Mouse (Mus musculus): ENCODE data around the gene Tspo2.
A peak's percentile ranks its signal among the peaks of the same experiment; 100 is the strongest.

The Tspo2 gene

GRCm38 (mm10) chr17:48419571-48419970 is 31.8 kb downstream of the Tspo2 start:
- no peak for ATAC-seq (ENCODE audit: insufficient number of reproducible peaks, low FRiP score, low TSS enrichment)

GRCm38 (mm10) chr17:48418781-48419180 is 32.5 kb downstream of the Tspo2 start:
- no peak for ATAC-seq (ENCODE audit: insufficient number of reproducible peaks, low FRiP score, low TSS enrichment)

GRCm38 (mm10) chr17:48418174-48418573 is 33.1 kb downstream of the Tspo2 start:
- ATAC-seq (ENCODE audit: insufficient number of reproducible peaks, low FRiP score, low TSS enrichment), result no peak

GRCm38 (mm10) chr17:48417521-48417920 is 33.8 kb downstream of the Tspo2 start:
- no peak for ATAC-seq (ENCODE audit: insufficient number of reproducible peaks, low FRiP score, low TSS enrichment)

- 0 out of 2 replicates have a peak, but pooled peaks have one; percentile 33 for ATAC-seq (ENCODE audit: insufficient number of reproducible peaks, low FRiP score, low TSS enrichment)
Measured at GRCm38 (mm10) chr17:48416425-48417195, 34.7 kb downstream of the Tspo2 start.

DNA sequence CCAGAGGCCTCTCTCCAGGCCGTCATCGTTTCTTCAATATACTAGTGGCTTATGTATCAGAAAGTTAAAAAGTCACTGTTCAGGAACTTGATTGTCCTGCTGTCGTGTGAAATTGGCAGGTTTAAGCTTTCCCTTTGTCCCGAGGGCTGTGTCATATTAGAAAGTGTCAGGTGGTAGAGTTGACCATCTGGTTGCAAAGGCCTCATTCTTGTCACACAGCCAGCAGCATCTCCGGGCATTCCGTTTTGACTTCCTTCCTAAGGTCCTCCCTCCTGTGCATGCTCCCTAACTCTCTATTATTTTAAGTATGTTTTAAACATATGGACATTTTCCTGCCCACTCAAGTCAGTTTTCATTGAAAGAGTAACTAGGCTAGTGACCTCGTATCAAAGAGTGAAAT is 35.3 kb downstream of the Tspo2 start:
- ATAC-seq (ENCODE audit: insufficient number of reproducible peaks, low FRiP score, low TSS enrichment), result peak; percentile 74

DNA sequence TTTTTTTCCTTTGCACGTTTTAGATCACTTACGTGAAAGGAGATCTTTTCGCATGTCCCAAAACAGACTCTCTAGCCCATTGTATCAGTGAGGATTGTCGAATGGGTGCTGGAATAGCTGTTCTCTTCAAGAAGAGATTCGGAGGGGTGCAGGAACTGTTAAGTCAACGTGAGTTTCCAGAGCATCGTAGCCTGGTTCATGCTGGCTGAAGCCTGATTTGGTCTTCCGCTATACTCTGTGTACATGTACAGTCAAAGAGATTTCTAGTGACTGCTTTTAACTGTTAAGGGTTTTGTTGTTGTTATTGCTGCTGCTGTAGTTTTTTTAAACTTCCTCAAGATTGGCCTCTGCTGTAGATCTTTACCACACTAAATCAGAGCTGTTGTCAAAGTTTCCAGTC is 40.1 kb downstream of the Tspo2 start:
- no peak for ATAC-seq (ENCODE audit: insufficient number of reproducible peaks, low FRiP score, low TSS enrichment)

GRCm38 (mm10) chr17:48410299-48410785 is 41.0 kb downstream of the Tspo2 start:
- 0 out of 2 replicates have a peak, but pooled peaks have one; percentile 2 for ATAC-seq (ENCODE audit: insufficient number of reproducible peaks, low FRiP score, low TSS enrichment)

DNA sequence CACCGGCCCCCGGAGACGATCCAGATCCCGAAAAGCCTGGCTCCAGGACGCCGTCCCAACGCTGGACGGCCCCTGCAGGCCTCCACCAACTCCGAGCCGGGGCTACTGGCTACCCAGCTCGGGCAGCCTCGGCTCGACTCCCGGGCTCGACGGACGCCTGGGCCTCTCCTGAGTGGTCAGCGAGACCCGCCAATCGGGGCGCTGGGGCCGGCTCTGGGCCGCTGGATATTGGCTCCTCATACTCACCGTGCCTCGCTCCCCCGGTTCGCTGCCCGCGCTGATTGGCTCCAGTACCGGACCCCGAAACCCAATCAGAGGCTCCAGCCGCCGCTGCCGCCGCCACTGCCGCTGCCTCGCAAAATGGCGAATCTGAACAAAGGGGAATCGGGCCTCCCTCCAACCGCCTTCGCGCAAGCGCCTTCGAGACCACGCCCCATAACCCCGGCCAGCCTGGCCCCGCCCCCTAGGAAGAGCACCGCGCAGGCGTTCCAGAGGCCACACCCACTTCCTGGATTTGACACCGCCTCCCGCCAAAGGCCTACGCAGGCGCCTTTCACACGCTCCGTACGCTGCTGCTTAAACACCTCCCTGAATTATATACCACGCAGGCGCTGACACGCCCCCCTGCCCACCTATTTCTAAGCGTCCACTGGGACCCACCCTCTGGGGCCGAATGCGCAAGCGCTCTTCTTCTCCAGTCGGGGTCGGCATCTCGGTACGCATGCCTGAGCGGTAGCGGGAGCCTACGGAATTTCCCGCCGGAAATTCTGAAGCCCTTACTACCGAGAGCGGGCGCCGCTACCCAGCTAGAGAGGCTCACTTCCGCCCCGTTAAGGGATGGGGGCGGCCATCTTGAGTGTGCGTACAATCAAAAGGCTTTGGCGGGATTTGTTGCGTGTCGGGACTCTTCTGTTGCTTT is 41.7 kb downstream of the Tspo2 start, which contains the start of the genes Nfya and Oard1:
Gene Nfya, minus strand, starts transcription at position 527 of the 919 bp plus-strand sequence.
Gene Oard1, plus strand, starts transcription at position 635 of the 919 bp plus-strand sequence.
- peak; percentile 90 for ATAC-seq (ENCODE audit: insufficient number of reproducible peaks, low FRiP score, low TSS enrichment)

GRCm38 (mm10) chr17:48408526-48409291 is 42.6 kb downstream of the Tspo2 start:
- peak; percentile 47 for ATAC-seq (ENCODE audit: insufficient number of reproducible peaks, low FRiP score, low TSS enrichment)

DNA sequence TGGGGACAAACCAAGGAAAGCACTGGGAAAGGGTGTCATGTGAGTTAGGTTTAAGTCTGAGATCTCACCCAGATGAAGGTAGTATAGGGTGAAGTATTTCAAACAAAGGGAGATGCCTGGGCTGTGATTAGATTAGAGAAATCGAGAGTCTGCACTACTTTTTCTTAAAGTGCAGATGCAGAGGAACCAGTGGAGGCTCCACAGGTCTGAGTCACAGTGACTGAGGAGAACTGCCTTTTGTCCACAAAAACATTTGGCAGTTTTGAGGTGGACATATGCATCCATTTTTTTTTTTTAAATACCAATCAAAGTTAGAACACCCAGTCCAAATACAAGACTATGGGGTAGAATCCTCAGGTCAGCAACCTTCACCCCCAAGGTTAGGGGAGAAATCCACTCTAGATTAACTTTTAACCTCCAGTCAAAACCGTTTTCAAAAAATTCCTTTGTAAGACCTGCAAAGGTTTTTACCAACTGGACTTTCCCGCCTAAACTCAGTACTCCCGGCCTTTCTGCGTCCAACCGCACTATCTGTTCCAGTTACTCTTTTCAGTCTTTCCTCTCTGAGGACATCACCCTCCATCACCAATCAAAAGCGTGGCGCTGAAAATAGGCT is 43.3 kb downstream of the Tspo2 start:
- ATAC-seq (ENCODE audit: insufficient number of reproducible peaks, low FRiP score, low TSS enrichment), result no peak

- ATAC-seq (ENCODE audit: insufficient number of reproducible peaks, low FRiP score, low TSS enrichment), result no peak
Measured at GRCm38 (mm10) chr17:48407154-48407553, 44.2 kb downstream of the Tspo2 start.

DNA sequence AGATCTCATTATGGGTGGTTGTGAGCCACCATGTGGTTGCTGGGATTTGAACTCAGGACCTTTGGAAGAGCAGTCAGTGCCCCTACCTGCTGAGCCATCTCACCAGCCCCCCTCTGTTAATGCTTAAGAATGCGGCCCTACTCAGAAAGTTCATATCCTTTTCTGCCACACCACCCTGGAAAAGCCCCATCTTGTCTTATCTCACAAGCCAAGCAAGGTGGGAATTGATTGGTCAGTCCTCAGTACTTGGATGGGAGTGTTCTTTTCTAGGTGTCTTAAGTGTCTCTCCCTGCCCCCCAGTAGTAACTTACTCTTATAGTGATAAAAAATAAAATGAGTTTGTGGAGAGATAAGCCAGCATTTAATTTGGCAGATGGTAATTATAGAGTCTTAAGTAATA is 46.6 kb downstream of the Tspo2 start:
- no peak for ATAC-seq (ENCODE audit: insufficient number of reproducible peaks, low FRiP score, low TSS enrichment)

- ATAC-seq (ENCODE audit: insufficient number of reproducible peaks, low FRiP score, low TSS enrichment), result no peak
Measured at GRCm38 (mm10) chr17:48403848-48404247, 47.5 kb downstream of the Tspo2 start.

GRCm38 (mm10) chr17:48402751-48403150 is 48.6 kb downstream of the Tspo2 start:
- no peak for ATAC-seq (ENCODE audit: insufficient number of reproducible peaks, low FRiP score, low TSS enrichment)

- ATAC-seq (ENCODE audit: insufficient number of reproducible peaks, low FRiP score, low TSS enrichment), result no peak
Measured at GRCm38 (mm10) chr17:48401710-48402109, 49.6 kb downstream of the Tspo2 start.

All from cerebellum, adult (tissue).